Mouse (Mus musculus) fat pad, adult 2 months (tissue): Measurements from ENCODE around the gene Pycard.
"Not testable (repeated sequence)": the region's sequence is repeated elsewhere in the genome, so short reads cannot be mapped to it uniquely, and the experiment has no call there.

Source experiments
- DNase-seq: peaks from one replicate; pipeline ENCODE4 v3.0.0-alpha.2; 2011; ENCODE audit warnings: low read depth, low spot score; ENCODE audit errors: extremely low read depth

Gene Pycard

DNA sequence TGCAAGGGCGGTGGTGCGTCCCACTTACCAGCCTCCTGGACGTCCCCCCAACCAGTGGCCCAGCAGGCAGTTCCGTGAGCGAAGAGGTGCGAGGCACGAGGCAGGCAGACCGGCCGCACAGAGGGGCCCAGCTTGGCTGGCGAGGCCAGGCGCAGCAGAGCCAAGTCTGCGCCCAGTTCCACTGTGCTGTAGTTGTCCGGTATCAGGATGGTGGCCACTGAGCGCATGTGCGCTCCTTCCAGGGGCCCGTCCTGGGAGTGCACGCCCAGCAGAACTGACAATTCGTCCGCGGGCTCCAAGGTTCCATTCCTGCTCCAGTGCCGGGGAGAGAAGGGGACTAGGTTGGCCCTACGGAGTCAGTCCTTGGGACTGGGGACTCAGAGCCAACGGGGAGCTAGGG, 49.1 kb downstream of the Pycard start:
- DNase-seq: no peak

DNA sequence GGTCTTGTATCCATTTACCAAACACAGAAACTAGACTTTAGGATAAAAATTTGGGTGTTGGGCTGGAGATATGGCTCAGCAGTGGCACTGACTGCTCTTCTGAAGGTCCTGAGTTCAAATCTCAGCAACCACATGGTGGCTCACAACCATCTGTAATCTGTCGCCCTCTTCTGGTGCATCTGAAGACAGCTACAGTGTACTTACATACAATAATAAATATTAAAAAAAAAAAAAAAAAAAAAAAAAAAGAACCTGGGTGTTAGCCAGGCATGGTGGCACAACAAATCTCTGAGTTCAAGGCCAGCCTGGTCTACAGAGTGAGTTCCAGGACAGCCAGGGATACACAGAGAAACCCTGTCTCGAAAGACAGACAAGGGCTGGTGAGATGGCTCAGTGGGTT, 51.6 kb downstream of the Pycard start:
- not testable (repeated sequence) for DNase-seq
